Mouse (Mus musculus) heart, postnatal 0 days (tissue): ENCODE data around the gene Arrb1. TPM values are rescaled to one million over a fixed set of nuclear protein-coding genes. Genes with fewer than 3 reads are reported as not detected.

Source experiments
- ATAC-seq: fragments of 200-750 bp; cut with Nextera tagmentation; 2 replicates; pipeline ENCODE4 v1.8.0; 2017; ENCODE audit warnings: low read depth, moderate number of reproducible peaks, moderate library complexity; ENCODE audit not compliant: insufficient read depth
- DNase-seq: peaks from one replicate; pipeline ENCODE4 v3.0.0-alpha.2; 2016; ENCODE audit warnings: low spot score
- H3K27ac ChIP-seq: fragments of 300-500 bp; sonication (generic); 2 replicates; pipeline ENCODE4 v1.5.1; 2014; ENCODE audit warnings: low read depth, mild to moderate bottlenecking
- H3K27me3 ChIP-seq: fragments of 300-500 bp; sonication (generic); 2 replicates; pipeline ENCODE4 v1.6.1; 2014; ENCODE audit warnings: low read length, mixed read lengths; ENCODE audit not compliant: control insufficient read depth, insufficient read depth
- H3K36me3 ChIP-seq: fragments of 300-500 bp; sonication (generic); replicated peaks from 2 replicates; pipeline ENCODE4 v1.6.1; 2014; ENCODE audit warnings: low read length, mixed read lengths; ENCODE audit not compliant: control insufficient read depth, insufficient read depth
- H3K4me1 ChIP-seq: fragments of 300-500 bp; sonication (generic); 2 replicates; pipeline ENCODE4 v1.6.1; 2014; ENCODE audit warnings: antibody characterized with exemption; ENCODE audit not compliant: control insufficient read depth, insufficient read depth
- H3K4me2 ChIP-seq: fragments of 300-500 bp; sonication (generic); 2 replicates; pipeline ENCODE4 v1.6.1; 2014; ENCODE audit warnings: low read depth, mild to moderate bottlenecking, low read length, moderate library complexity
- H3K4me3 ChIP-seq: fragments of 300-500 bp; sonication (generic); 2 replicates; pipeline ENCODE4 v1.5.1; 2014; ENCODE audit warnings: low read depth, low read length
- H3K9ac ChIP-seq: fragments of 300-500 bp; sonication (generic); replicated peaks from 2 replicates; pipeline ENCODE4 v1.6.1; 2014; ENCODE audit warnings: low read depth, low read length, mixed read lengths
- H3K9me3 ChIP-seq: fragments of 300-500 bp; sonication (generic); replicated peaks from 2 replicates; pipeline ENCODE4 v1.6.1; 2016; ENCODE audit warnings: low read length; ENCODE audit not compliant: control insufficient read depth
- CTCF ChIP-seq: IDR thresholded peaks from 2 replicates; pipeline ENCODE4 v1.5.1; 2016; ENCODE audit warnings: antibody characterized with exemption, control low read depth, low read depth
- EP300 ChIP-seq: IDR thresholded peaks from 2 replicates; pipeline ENCODE4 v1.6.1; 2016; ENCODE audit warnings: antibody characterized with exemption, low read depth
- WGBS: fragments of 180-500 bp; shearing (Covaris S2); extraction: QIAGEN DNeasy Blood & Tissue Kit; methylation state at CpG from one replicate; pipeline ENCODE4 v1.1.7; 2014; 5-methylcytosine and 5-hydroxymethylcytosine counted together
- polyA plus RNA-seq: library from polyadenylated mRNA; unstranded; fragments of >200 nt; fragmentation: Nextera tagmentation; extraction: Ambion mirVana; gene quantifications from 2 replicates; pipeline ENCODE4 v1.2.1, GENCODE M21; 2015
- total RNA-seq: library from RNA; depleted of rRNA; stranded (reverse); fragments of >200 nt; gene quantifications from 2 replicates; pipeline ENCODE4 v1.2.3, GENCODE M21; 2014; ENCODE audit warnings: low replicate concordance

Arrb1 gene
- total and polyA plus RNA-seq, 2 experiments from 2014 or later: 3.3 to 23.8 TPM

- no peak for ATAC-seq
- Histone ChIP-seq H3K27me3 (no peaks in the 10 kb centered on the region), H3K9me3 (no peaks in the 10 kb centered on the region), H3K27ac (no peak overlapping the region), H3K4me2 (no peak overlapping the region), H3K4me3 (no peak overlapping the region), H3K36me3 (no peaks in the 10 kb centered on the region), H3K4me1 (peaks cover 31% of the 10 kb centered on the region), H3K9ac (no peak overlapping the region)
- DNase-seq: no peak
- 76% methylated on average over 4 of the region's 4 CpGs for WGBS
- TF ChIP-seq EP300 (no peak), CTCF (no peak)
These were observed 3.2 kb downstream of the Arrb1 start for GRCm38 (mm10) chr7:99538421-99538820.

GRCm38 (mm10) chr7:99539201-99539891 is 4.1 kb downstream of the Arrb1 start:
- H3K9me3 ChIP-seq: no peaks in the 10 kb centered on the region
- no peak overlapping the region for H3K4me3 ChIP-seq
- DNase-seq (peak; percentile 52), ATAC-seq (no peak)
- no peaks in the 10 kb centered on the region for H3K36me3 ChIP-seq
- peaks cover 31% of the 10 kb centered on the region for H3K4me1 ChIP-seq
- no peaks in the 10 kb centered on the region for H3K27me3 ChIP-seq
- TF ChIP-seq EP300: no peak
- no peak for TF ChIP-seq CTCF
- peak overlapping the region; percentile 32; the same call in 1 of the 2 replicates for H3K27ac ChIP-seq
- H3K9ac ChIP-seq: no peak overlapping the region
- 0 out of 2 replicates have a peak overlapping the region, but pooled peaks have one; percentile 1 for H3K4me2 ChIP-seq
- 35% methylated on average over 8 of the region's 8 CpGs for WGBS

GRCm38 (mm10) chr7:99540016-99540415 is 4.8 kb downstream of the Arrb1 start:
- Histone ChIP-seq H3K36me3 (no peaks in the 10 kb centered on the region), H3K27me3 (no peaks in the 10 kb centered on the region), H3K9me3 (no peaks in the 10 kb centered on the region), H3K4me1 (peaks cover 31% of the 10 kb centered on the region), H3K4me3 (no peak overlapping the region), H3K4me2 (0 out of 2 replicates have a peak overlapping the region, but pooled peaks have one; percentile 1), H3K9ac (no peak overlapping the region), H3K27ac (peak overlapping the region; percentile 32; the same call in 1 of the 2 replicates)
- 75% methylated on average over 2 of the region's 2 CpGs for WGBS
- no peak for TF ChIP-seq CTCF
- DNase-seq: no peak
- ATAC-seq: no peak

GRCm38 (mm10) chr7:99541204-99541603 is 5.9 kb downstream of the Arrb1 start:
- no peaks in the 10 kb centered on the region for H3K9me3 ChIP-seq
- TF ChIP-seq EP300 (no peak), CTCF (no peak)
- H3K27ac ChIP-seq: no peak overlapping the region
- H3K4me3 ChIP-seq: no peak overlapping the region
- H3K9ac ChIP-seq: no peak overlapping the region
- H3K36me3 ChIP-seq: no peaks in the 10 kb centered on the region
- peaks cover 38% of the 10 kb centered on the region for H3K4me1 ChIP-seq
- DNase-seq (no peak), ATAC-seq (no peak)
- H3K27me3 ChIP-seq: no peaks in the 10 kb centered on the region
- no peak overlapping the region for H3K4me2 ChIP-seq
- WGBS: 59% methylated on average over 5 of the region's 5 CpGs

DNA sequence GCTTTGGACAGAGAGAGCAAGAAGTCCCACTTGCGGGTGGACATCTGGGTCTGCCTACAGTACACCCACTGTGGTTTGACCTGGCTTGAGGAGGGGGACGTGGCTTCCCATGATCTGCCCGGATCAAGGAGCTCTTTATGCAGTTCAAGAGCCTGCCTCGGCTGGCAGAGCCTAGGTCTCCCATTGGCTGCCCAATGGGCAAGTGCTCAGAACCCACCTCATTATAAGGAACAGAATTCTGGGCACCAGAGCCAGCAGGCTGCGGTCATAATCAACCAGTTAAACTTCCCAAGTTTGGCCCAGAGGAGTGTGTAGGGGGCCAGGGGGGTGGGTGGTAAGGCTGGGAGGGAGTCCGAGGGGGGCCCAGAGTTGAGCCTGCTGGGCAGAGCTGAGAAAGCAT is 9.0 kb downstream of the Arrb1 start:
- Histone ChIP-seq H3K4me3 (no peak overlapping the region), H3K4me2 (no peak overlapping the region), H3K27ac (no peak overlapping the region), H3K36me3 (no peaks in the 10 kb centered on the region), H3K9me3 (no peaks in the 10 kb centered on the region), H3K4me1 (peaks cover 24% of the 10 kb centered on the region), H3K9ac (no peak overlapping the region), H3K27me3 (no peaks in the 10 kb centered on the region)
- ATAC-seq (no peak), DNase-seq (no peak)
- TF ChIP-seq CTCF: no peak
- no peak for TF ChIP-seq EP300
- WGBS: 68% methylated on average over 6 of the region's 6 CpGs
